Mouse (Mus musculus) gastrocnemius, postnatal 14 days (tissue): ENCODE measurements around the gene Mrpl20. TPM values are rescaled to one million over a fixed set of nuclear protein-coding genes. Genes with fewer than 3 reads are reported as not detected.
"Not testable (repeated sequence)": the region's sequence is repeated elsewhere in the genome, so short reads cannot be mapped to it uniquely, and the experiment has no call there.

ENCODE experiments used
- DNase-seq: peaks from one replicate; pipeline ENCODE4 v3.0.0; 2021; ENCODE audit warnings: mixed read lengths
- intact Hi-C: fragments of 180-260 bp; cut with DNase I; formaldehyde crosslinking; loops from one replicate; pipeline ENCODE4 v1.15.1; 2025; ENCODE audit warnings: low total_unique reads
- total RNA-seq, 2 experiments: library from RNA; stranded (reverse); gene quantifications; 2 replicates each; pipeline ENCODE4 v1.2.3; 2021

Gene Mrpl20
- total RNA-seq, 2 experiments from 2014 or later, result 45.4 to 48.3 TPM

- no peak for DNase-seq
- intact Hi-C loops, result no loop called here
These were observed 24.9 kb upstream of the Mrpl20 start for GRCm38 (mm10) chr4:155777816-155778215.

GRCm38 (mm10) chr4:155779498-155779897, 23.2 kb upstream of the Mrpl20 start:
- intact Hi-C loops, result no loop called here
- DNase-seq, result no peak

DNA sequence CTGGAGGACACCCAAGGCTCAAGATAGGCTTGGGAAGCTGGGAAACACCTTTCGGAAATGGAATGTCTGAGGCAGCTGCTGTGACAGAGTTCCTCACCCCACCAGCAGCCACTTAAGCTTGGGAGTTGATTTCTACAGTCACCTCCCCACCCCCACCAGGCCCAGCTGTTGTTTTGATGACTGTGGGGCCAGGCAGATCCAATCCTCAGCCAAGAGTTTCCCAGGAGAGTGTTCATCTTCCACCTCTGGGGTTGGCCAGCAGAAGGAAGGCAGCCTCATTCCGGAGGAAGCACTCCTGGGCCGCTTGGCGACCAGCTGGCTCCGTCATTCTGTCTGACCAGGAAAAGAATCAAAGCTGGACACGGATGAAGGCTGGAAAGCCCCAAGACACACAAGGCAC, 21.8 kb upstream of the Mrpl20 start:
- intact Hi-C loops, result no loop called here
- peak; percentile 91 for DNase-seq

DNA sequence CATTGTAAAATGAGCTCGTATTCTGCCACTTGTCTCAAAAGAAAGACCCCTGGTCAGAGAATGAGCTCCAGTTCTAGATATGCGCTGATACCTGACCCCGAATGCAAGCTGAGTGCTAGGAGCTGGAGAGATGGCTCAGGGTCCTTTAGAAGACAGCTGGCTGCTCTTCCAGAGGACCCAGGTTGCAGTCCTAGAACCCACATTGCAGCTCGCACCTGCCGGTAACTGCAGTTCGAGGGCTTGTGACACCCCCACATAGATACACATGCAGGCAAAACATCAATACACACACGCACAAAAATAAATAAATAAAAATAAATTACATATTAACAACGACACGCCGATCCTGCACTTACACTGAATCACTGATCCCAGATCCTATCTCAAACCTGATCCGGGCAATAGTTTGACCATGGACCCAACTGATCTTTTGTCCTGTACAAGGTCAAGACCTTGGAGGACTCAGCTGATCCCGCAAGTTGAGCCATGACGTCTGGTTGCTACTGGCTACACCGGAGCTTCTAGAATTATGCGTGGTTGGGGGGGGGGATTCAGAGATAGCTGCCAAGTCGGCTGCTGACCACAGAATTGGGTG, 19.1 kb upstream of the Mrpl20 start:
- DNase-seq, result no peak
- intact Hi-C loops, result no loop called here

GRCm38 (mm10) chr4:155784081-155784701, 18.5 kb upstream of the Mrpl20 start:
- DNase-seq, result peak; percentile 86
- intact Hi-C loops, result no loop called here

DNA sequence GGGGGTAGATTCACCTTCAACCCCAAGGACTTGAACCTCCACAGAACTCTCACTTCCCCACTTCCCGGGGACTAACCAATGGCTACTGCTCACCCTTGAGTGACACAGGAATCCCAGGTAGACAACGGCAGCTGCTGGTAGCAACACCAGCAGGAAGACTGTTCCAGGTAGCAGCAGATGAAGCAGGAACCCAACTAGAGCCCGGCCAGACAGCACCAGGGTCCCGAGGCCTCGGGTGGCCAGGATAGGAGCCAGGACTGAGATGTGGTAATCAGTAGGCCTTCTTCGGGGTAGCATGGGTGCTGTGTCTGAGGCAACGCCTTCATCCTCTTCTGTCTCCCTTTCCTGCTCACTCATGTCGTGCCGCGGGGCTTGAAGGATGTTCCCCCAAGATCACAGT, 17.4 kb upstream of the Mrpl20 start:
- intact Hi-C loops, result no loop called here
- DNase-seq, result no peak

DNA sequence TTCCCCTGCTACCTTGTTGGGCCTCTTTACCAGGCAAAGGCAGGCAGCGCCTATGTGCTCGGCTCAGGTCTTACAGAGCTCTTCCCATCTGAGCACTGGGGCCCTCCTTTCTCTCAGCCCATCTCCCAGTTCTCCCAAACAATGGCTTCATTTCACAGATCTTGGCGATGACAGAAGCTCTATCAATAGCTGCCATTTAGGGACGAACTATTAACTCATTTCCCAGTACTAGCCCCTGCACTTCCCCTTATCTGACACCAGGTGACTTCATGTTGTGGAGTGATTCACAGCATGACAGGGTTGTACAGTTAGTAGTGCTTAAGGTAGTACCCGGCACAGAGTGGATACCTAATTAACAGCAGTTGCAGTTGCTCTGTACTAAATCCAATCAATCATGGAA, 16.9 kb upstream of the Mrpl20 start, which contains the start of gene Tmem88b:
TSS of gene Tmem88b (minus strand) at position 56 of the 400 bp plus-strand sequence.
- intact Hi-C loops, result no loop called here

GRCm38 (mm10) chr4:155788300-155788699, 14.4 kb upstream of the Mrpl20 start:
- DNase-seq, result no peak
- intact Hi-C loops, result no loop called here

More for the DNA sequence above, 16.9 kb upstream of the Mrpl20 start, which contains the start of gene Tmem88b:
- no peak for DNase-seq

DNA sequence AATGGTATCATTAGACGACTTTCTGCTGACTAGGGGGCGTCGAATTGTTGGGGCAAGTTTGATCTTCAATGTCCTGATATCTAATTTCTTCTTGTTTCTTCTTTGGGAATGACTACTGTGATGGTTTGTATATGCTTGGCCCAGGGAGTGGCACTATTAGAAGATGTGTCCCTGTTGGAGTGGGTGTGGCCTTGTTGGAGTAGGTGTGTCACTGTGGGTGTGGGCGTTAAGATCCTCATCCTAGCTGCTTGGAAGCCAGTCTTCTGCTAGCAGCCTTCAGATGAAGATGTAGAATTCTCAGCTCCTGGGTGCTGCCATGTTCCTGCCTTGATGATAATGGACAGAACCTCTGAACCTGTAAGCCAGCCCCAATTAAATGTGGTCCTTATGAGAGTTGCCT, 13.8 kb upstream of the Mrpl20 start:
- DNase-seq, intact Hi-C loops: not testable (repeated sequence)

- no peak for DNase-seq
- intact Hi-C loops, result no loop called here
These were observed 12.6 kb upstream of the Mrpl20 start, which contains the start of gene Ankrd65 for GRCm38 (mm10) chr4:155790021-155790489. Ankrd65 (plus strand) TSS chr4:155790439.

- intact Hi-C loops, result no loop called here
- no peak for DNase-seq
These were observed 12.0 kb upstream of the Mrpl20 start for GRCm38 (mm10) chr4:155790650-155791161.

DNA sequence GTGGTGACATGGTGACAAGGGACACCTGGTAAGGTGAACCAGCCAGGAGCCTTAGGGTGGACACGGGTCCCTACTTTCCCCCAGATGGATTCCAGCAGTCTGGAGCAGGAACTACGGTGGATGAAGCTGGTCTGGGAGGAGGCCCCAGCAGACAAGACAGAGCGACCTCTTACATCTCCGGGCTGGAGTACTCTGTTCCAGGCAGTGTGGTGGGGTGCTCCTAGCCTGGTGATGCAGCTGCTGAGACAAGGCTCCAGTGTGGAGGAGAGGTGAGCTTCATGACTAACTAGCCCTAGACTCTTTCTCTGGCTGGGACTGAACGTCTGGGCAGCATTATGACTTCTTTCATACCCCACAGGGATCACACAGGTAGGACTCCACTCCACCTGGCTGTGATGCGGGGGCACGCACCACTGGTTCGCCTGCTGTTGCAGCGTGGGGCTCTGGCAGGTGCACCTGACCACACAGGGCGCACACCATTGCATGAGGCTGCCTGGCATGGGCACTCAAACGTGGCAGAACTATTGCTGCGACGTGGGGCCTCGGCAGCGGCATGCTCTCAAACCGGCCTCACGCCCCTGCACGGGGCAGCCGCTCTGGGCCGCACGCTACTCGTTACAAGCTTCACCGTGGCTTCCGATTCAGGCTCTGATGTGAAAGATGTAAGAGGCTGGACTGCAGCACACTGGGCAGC, 11.3 kb upstream of the Mrpl20 start:
- no peak for DNase-seq
- intact Hi-C loops, result no loop called here

GRCm38 (mm10) chr4:155793730-155794129, 8.9 kb upstream of the Mrpl20 start:
- intact Hi-C loops, result no loop called here
- no peak for DNase-seq

DNA sequence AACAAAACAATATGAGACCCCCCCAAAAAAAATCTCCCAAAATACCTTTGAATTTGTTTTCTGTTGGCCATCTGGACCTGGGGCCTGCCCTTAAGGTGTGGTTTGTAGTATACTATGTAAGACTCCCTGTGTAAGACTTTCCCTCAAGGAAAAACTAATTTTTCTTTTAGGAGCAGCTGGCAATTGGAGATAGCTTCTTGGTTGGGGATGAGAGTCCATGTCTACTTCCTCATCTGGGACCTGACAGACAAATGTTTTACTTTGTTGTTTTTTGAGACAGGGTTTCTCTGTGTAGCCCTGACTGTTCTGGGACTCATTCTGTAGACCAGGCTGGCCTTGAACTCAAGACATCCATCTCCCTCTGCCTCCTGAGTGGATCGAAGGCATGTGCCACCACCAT, 603 bp upstream of the Mrpl20 start:
- DNase-seq, result no peak
- intact Hi-C loops, result no loop called here

DNA sequence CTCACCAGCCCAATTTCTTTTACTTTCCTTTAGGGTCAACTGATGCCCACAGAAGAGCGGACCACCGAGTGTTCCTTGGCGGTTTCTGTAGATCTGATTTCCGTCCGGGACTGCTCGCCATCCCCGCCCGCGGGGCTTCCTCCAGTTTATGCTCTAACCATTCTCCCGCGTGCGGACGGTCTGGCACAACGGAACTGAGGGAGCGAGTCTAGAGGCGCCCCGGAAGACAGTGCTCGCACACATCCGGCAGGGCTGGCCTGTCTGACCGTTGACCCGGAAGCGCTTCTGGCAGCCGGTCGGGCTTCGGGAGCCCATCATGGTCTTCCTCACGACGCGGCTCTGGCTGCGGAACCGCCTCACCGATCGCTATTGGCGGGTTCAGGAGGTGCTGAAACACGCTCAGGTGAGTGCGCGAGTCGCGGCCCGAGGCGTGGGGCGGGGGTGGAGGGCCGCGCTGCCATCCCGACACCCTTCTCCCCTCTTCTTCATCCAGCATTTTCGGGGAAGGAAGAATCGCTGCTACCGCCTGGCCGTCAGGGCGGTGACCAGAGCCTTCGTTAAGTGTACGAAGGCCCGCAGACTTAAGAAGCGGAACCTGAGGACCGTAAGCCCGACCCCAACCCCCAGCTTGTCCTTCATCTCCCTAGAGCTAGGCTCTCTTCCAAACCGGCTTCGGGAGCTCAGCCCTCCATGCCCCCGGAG, 813 bp downstream of the Mrpl20 start:
- intact Hi-C loops, result no loop called here
- peak; percentile 97 for DNase-seq

GRCm38 (mm10) chr4:155807841-155808240, 5.2 kb downstream of the Mrpl20 start:
- no peak for DNase-seq
- intact Hi-C loops, result no loop called here

DNA sequence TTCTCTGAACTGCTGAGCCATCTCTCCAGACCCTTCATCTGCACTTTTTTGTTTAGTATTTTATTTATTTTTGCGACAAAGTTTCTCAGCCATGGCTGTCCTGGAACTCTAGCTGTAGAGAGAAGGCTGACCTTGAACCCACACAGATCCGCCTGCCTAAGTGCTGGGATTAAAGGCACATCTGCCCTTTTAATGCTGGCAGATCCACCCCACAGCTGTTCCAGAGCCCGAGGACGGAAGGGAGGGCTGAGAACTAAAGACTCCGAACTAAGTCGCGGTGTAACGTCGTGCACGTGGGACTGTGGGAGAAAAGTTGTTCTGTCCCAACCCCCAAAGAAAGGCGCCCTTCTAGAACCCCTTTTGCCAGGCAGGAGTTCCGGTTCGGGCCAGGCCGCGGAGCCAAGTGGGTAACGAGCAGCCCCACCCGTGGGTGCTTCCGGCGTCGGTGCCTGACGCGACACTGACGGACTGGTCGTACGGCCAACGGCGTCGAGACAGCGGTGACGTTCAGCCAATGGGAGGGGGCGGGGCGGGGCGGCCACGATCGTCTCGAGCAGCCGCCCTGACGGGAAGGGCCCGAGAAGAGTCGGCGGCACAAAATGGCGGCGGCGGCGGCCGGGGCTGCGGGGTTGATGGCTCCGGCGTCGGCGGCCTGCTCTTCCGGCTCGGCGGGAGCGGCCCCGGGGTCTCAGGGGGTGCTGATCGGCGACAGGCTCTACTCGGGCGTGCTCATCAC, 9.4 kb downstream of the Mrpl20 start, which contains the start of gene Ccnl2:
TSS of gene Ccnl2 (plus strand) at position 561 of the 736 bp plus-strand sequence.
- intact Hi-C loops, result no loop called here
- DNase-seq, result peak; percentile 95

DNA sequence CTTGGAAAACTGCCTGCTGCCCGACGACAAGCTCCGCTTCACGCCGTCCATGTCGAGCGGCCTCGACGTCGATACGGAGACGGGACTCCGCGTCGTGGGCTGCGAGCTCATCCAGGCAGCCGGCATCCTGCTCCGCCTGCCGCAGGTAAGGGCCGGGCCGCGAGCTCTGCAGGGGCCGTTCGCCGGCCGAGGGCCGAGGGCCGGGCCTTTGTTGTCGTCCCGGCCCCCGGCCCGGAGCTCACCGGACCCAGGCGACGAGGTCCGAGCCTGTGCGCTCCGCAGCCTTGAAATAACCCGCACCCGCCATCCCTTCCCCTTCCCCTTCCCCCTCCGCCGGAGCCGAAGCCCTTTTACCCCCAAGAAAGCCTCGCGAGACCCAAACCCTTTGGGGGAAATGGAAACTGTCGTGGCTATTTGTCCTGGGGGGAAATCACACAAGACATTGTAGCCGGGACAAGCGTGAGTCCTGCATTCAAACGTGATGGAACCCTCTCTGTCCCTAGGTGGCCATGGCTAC, 10.0 kb downstream of the Mrpl20 start:
- intact Hi-C loops, result no loop called here
- peak; percentile 33 for DNase-seq

GRCm38 (mm10) chr4:155817533-155817932, 14.9 kb downstream of the Mrpl20 start:
- intact Hi-C loops, result no loop called here
- DNase-seq, result no peak
